Mouse (Mus musculus) thymus, adult 2 months (tissue): ENCODE data around the gene Gabrb1. TPM values are rescaled to one million over a fixed set of nuclear protein-coding genes. Genes with fewer than 3 reads are reported as not detected.

Source experiments
- DNase-seq: peaks from one replicate; pipeline ENCODE4 v3.0.0; 2021
- H3K27ac ChIP-seq: fragments of 200-500 bp; 2 replicates; pipeline ENCODE4 v1.5.1; 2012; ENCODE audit warnings: low read length, control low read depth; ENCODE audit not compliant: control insufficient read depth, insufficient read depth
- H3K27me3 ChIP-seq: fragments of 200-500 bp; 2 replicates; pipeline ENCODE4 v1.6.1; 2012; ENCODE audit warnings: mild to moderate bottlenecking, low read length, moderate library complexity, mixed read lengths; ENCODE audit not compliant: control insufficient read depth, insufficient read depth
- H3K36me3 ChIP-seq: fragments of 200-500 bp; 2 replicates; pipeline ENCODE4 v1.6.1; 2012; ENCODE audit warnings: mild to moderate bottlenecking, low read length, moderate library complexity; ENCODE audit not compliant: control insufficient read depth, insufficient read depth
- H3K4me1 ChIP-seq: fragments of 200-500 bp; replicated peaks from 2 replicates; pipeline ENCODE4 v1.6.1; 2012; ENCODE audit warnings: low read length; ENCODE audit not compliant: control insufficient read depth, insufficient read depth
- H3K4me3 ChIP-seq: fragments of 200-500 bp; 2 replicates; pipeline ENCODE4 v1.5.1; 2012; ENCODE audit warnings: mild to moderate bottlenecking, low read length, control low read depth, moderate library complexity; ENCODE audit not compliant: control insufficient read depth, insufficient read depth
- CTCF ChIP-seq: fragments of 200-500 bp; IDR thresholded peaks from 2 replicates; pipeline ENCODE4 v1.5.1; 2012; ENCODE audit warnings: mild to moderate bottlenecking, control low read depth, low read length, moderate library complexity, borderline replicate concordance; ENCODE audit not compliant: control insufficient read depth, poor library complexity, insufficient read depth; ENCODE audit errors: extremely low read depth
- POLR2A ChIP-seq: fragments of 200-500 bp; IDR thresholded peaks from 2 replicates; pipeline ENCODE4 v1.6.1; 2012; ENCODE audit warnings: mild to moderate bottlenecking, low read length, control low read depth, moderate library complexity; ENCODE audit not compliant: control insufficient read depth, poor library complexity, insufficient read depth; ENCODE audit errors: extremely low read depth
- WGBS: fragments of 180-500 bp; shearing (Covaris S2); methylation state at CpG from one replicate; pipeline ENCODE4 v1.1.7; 2018; 5-methylcytosine and 5-hydroxymethylcytosine counted together
- polyA plus RNA-seq: library from polyadenylated mRNA; depleted of rRNA; stranded (reverse); fragments of >200 nt; gene quantifications from 2 replicates; pipeline ENCODE4 v1.2.3, GENCODE M21; 2012

Gene Gabrb1
- polyA plus RNA-seq, 1 experiment: not detected

DNA sequence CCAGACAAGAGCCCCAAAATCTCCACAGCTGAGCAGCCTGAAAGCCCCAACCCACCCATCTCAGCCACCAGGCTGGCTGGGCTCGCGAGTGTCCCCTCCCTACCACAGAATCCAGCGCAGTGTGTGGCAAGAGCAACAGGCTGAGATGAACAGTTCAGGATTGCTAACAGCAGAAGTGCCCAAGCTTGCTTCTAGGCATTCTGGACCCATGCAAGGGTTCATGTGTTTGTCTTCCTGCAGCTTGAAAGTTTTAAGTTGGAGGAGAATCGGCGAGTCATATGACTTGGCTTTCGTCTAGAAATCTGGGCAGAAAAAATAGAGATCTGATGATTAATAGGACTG lies 43.3 kb downstream of the Gabrb1 start:
- WGBS: 3% methylated on average over 6 of the region's 6 CpGs
- TF ChIP-seq POLR2A (no peak), CTCF (no peak)
- no peak overlapping the region for H3K4me3 ChIP-seq
- no peak for DNase-seq
- H3K4me1 ChIP-seq: no peaks in the 10 kb centered on the region
- no peaks in the 10 kb centered on the region; the same call in 1 of the 2 replicates for H3K27me3 ChIP-seq
- H3K27ac ChIP-seq: no peak overlapping the region
- no peaks in the 10 kb centered on the region for H3K36me3 ChIP-seq

DNA sequence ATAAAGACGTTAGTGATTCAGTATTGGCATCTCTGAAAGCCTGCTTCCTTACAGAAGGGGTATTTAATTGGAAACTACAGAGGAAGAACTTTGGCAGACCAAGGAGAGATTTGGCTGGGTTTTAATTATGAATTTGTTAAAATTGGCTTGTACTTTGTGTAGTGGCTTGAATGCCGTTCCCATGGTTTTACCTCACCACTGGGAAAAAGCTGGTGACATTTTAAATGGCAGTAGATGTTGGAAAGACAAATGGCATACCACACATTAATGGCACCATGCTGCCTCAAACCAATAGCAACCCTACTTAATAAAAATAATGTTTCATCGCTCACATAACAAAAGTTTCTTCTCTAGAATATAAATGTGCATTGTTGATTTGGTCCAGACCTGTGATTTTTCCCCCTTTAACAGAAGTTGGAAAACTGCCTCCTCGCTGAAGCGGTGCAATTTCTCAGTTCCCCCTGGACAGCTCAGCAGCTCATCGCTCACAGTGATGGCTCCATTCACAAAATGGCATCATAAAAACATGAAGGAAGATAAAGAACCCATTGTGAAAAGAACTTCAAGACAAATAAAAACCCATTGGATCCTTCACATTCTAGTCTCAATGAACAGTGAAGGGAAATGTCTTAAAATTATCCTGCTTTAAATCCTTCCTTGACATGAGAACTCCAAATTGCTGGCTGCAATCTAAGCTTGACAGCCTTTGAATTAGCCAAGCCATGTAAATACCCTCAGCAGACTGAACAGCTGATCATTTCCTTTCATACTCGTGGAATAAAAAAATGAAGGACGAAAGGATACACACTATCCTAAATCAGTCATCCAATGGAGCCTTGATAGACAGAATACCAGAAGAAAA lies 75.2 kb downstream of the Gabrb1 start:
- 91% methylated on average over 8 of the region's 8 CpGs for WGBS
- no peak overlapping the region for H3K27ac ChIP-seq
- TF ChIP-seq POLR2A (no peak), CTCF (no peak)

DNA sequence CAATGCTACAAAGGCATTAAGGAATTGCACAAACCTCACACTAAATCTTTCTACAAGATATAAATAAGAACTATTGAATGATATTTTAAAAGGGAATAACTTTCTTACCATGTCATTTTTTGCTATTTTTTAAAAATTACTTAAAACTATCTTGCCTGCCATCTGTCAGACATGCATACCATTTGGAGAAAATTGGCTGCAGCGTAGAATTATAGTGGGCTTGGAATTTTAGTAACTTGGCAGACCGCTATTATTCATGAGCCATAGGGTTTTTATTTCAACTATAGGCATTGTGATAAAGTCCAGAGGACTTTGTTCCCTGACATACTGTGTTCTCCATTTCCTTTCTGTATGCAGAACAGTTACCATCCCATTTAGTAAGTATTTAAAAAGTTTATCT lies 89.5 kb downstream of the Gabrb1 start:
- TF ChIP-seq POLR2A (no peak), CTCF (no peak)
- no peak for DNase-seq
- 94% methylated on average over 2 of the region's 2 CpGs for WGBS
- Histone ChIP-seq H3K27me3 (no peaks in the 10 kb centered on the region), H3K36me3 (no peaks in the 10 kb centered on the region), H3K27ac (no peak overlapping the region), H3K4me1 (no peaks in the 10 kb centered on the region), H3K4me3 (no peak overlapping the region)

More for the DNA sequence above, 75.2 kb downstream of the Gabrb1 start:
- no peaks in the 10 kb centered on the region for H3K36me3 ChIP-seq
- no peaks in the 10 kb centered on the region for H3K27me3 ChIP-seq
- no peaks in the 10 kb centered on the region for H3K4me1 ChIP-seq
- H3K4me3 ChIP-seq: no peak overlapping the region
- no peak for DNase-seq

DNA sequence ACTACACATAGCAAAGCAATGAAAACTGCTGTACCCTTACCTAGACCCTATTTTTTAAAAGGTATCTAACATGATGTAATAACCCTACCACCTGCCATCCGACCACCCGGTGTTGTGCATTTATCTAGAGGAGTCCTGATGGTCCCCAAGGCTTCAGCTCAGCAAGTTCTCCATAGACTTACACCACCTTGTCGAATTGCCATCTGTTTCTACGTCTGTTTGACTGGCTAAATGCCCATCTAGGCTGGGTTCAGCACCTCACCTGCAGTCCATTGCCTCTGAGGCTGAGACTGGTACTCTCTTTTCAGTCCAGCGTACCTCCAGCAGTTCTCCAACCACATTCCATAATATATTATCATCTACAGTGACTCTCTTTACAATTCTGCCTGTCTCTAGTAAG lies 96.1 kb downstream of the Gabrb1 start:
- WGBS: 78% methylated on average over 5 of the region's 5 CpGs
- H3K4me3 ChIP-seq: no peak overlapping the region

DNA sequence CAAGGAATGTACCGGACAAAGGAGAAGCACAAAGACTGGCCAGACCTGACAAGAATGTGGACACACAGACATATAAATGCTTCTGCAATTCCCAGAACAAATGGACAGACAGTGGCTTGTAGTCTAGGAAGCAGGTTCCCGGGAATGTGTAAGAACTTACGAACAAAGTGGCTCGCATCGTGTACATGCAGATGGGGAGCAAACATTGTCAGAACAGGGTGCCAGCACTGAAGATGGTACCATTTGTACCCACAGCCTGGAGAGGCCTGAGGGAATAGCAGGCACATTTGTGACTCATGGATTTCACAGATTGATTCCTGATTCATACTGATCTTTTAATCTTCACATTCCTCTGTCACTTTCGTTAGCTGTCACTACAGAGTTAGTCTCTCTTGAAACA lies 103.2 kb downstream of the Gabrb1 start:
- Histone ChIP-seq H3K4me1 (no peaks in the 10 kb centered on the region), H3K36me3 (no peaks in the 10 kb centered on the region), H3K27me3 (no peaks in the 10 kb centered on the region), H3K27ac (no peak overlapping the region), H3K4me3 (no peak overlapping the region)
- TF ChIP-seq POLR2A (no peak), CTCF (no peak)
- no peak for DNase-seq
- 98% methylated on average over 6 of the region's 6 CpGs for WGBS

More for the DNA sequence above, 96.1 kb downstream of the Gabrb1 start:
- H3K36me3 ChIP-seq: no peaks in the 10 kb centered on the region
- TF ChIP-seq POLR2A (no peak), CTCF (no peak)
- DNase-seq: no peak
- no peak overlapping the region for H3K27ac ChIP-seq
- no peaks in the 10 kb centered on the region for H3K4me1 ChIP-seq
- no peaks in the 10 kb centered on the region for H3K27me3 ChIP-seq

DNA sequence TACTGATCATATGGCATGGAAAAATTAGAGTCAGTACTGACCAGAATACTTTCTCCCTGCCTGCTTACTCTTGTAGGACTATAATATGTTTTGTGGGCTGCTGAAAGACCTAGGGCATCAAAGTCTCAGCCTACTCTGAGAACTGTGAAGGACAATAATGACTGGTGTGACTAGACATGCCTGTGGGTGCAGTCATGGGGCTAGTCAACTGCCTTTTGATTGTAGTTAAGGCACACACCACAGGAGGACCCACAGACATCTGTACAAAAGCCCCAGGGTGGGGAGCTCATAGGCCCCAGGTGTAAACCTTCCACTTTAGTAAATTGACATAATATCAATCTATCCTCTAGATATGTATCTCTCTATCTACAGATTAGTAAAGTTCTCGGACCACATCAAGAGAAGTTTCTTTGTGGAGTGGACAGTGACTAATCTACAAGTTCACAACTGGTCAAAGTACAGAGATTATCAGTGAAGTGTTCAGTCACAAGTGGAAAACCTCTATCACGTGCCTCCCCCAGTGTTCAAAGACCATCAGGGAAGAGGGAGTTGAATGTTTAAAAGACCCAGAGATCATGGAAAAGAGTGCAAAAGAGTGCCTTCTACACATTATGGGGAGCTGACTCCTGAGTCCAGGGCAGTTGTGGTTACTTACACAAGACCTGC lies 123.7 kb downstream of the Gabrb1 start:
- Histone ChIP-seq H3K27ac (no peak overlapping the region), H3K36me3 (no peaks in the 10 kb centered on the region), H3K27me3 (no peaks in the 10 kb centered on the region), H3K4me1 (no peaks in the 10 kb centered on the region), H3K4me3 (no peak overlapping the region)
- no peak for TF ChIP-seq CTCF
- TF ChIP-seq POLR2A: no peak
- WGBS: 95% methylated on average over 2 of the region's 2 CpGs
- DNase-seq: no peak
